8 mouse cellular contexts compared by ENCODE assay signal in genomic region chr12:86897769-86898273, GRCm38 (mm10). TPM values are rescaled to one million over a fixed set of nuclear protein-coding genes. Genes with fewer than 3 reads are reported as not detected.
A peak's percentile ranks its signal among the peaks of the same experiment; 100 is the strongest.
DNase-seq lines count a peak whose midpoint lies in the region; ATAC-seq lines count a peak whose summit lies in the region.

No protein-coding gene starts in this region.

- no peak overlapping the region for H3K4me2 ChIP-seq in kidney, embryonic 14.5 days (replicated peaks; ENCODE audit: low read depth, low read length)
- H3K4me2 ChIP-seq in heart, embryonic 14.5 days (ENCODE audit: low read length): peak overlapping the region; percentile 76

- DNase-seq in kidney, postnatal 14 days: no peak
- DNase-seq in adipocyte (ENCODE audit: low spot score): peak; percentile 50
- no peak for DNase-seq in midbrain, embryonic 10.5 days (ENCODE audit: low spot score)
- no peak for DNase-seq in frontal cortex, postnatal 36 days (ENCODE audit: low spot score in 2 of 2)
- DNase-seq in right cerebral cortex, postnatal 4 days: no peak
- no peak for DNase-seq in cerebellum, postnatal 14 days

- peaks cover 67% of the 10 kb centered on the region for H3K4me1 ChIP-seq in kidney, embryonic 14.5 days (ENCODE audit: control insufficient read depth, insufficient read depth, low read length)
- H3K4me1 ChIP-seq in heart, embryonic 14.5 days (ENCODE audit: control insufficient read depth in 2 of 2, insufficient read depth in 2 of 2, low read length in 2 of 2): peaks cover 48 to 74% of the 10 kb centered on the region in 2 experiments
- H3K4me1 ChIP-seq in midbrain, embryonic 10.5 days: peaks cover 76% of the 10 kb centered on the region

- no peaks in the 10 kb centered on the region for H3K36me3 ChIP-seq in kidney, embryonic 14.5 days (ENCODE audit: control insufficient read depth, insufficient read depth, low read length)
- H3K36me3 ChIP-seq in heart, embryonic 14.5 days (ENCODE audit: control insufficient read depth, insufficient read depth, low read length): no peaks in the 10 kb centered on the region
- H3K36me3 ChIP-seq in midbrain, embryonic 10.5 days: no peaks in the 10 kb centered on the region

- peak overlapping the region; percentile 97; the same call in 1 of the 2 replicates for H3K27ac ChIP-seq in kidney, embryonic 14.5 days (ENCODE audit: low read depth, low read length)
- peak overlapping the region; percentile 87 to 98 for H3K27ac ChIP-seq in heart, embryonic 14.5 days (replicated peaks in 1 of 2; ENCODE audit: control insufficient read depth in 1 of 2, insufficient read depth in 1 of 2, low read depth in 2 of 2, low read length in 2 of 2)
- H3K27ac ChIP-seq in midbrain, embryonic 10.5 days (replicated peaks): peak overlapping the region; percentile 94

- no peaks in the 10 kb centered on the region for H3K9me3 ChIP-seq in kidney, embryonic 14.5 days (ENCODE audit: control insufficient read depth, low read length)
- no peaks in the 10 kb centered on the region for H3K9me3 ChIP-seq in heart, embryonic 14.5 days (ENCODE audit: control insufficient read depth, low read length)
- no peaks in the 10 kb centered on the region for H3K9me3 ChIP-seq in midbrain, embryonic 10.5 days (replicated peaks)

- H3K9ac ChIP-seq in kidney, embryonic 14.5 days (ENCODE audit: low read depth, low read length): no peak overlapping the region
- peak overlapping the region; percentile 66 for H3K9ac ChIP-seq in heart, embryonic 14.5 days (ENCODE audit: low read length)

- no peak overlapping the region for H3K4me3 ChIP-seq in kidney, embryonic 14.5 days (ENCODE audit: low read length)
- H3K4me3 ChIP-seq in heart, embryonic 14.5 days (ENCODE audit: control insufficient read depth in 1 of 2, insufficient read depth in 1 of 2, low read depth in 1 of 2, low read length in 2 of 2): no peak overlapping the region
- H3K4me3 ChIP-seq in midbrain, embryonic 10.5 days: no peak overlapping the region

- WGBS in kidney, embryonic 14.5 days: 63% methylated on average over 7 of the region's 7 CpGs
- 38% methylated on average over 7 of the region's 7 CpGs for WGBS in heart, embryonic 14.5 days
- 50% methylated on average over 7 of the region's 7 CpGs for WGBS in midbrain, embryonic 10.5 days

- no peak for ATAC-seq in kidney, embryonic 14.5 days (ENCODE audit: low FRiP score, low TSS enrichment)
- no peak for ATAC-seq in heart, embryonic 14.5 days (ENCODE audit: insufficient number of reproducible peaks, insufficient read depth, low FRiP score, low read depth)

- H3K27me3 ChIP-seq in kidney, embryonic 14.5 days (ENCODE audit: control insufficient read depth, insufficient read depth, low read length): no peaks in the 10 kb centered on the region
- no peaks in the 10 kb centered on the region for H3K27me3 ChIP-seq in heart, embryonic 14.5 days (ENCODE audit: control insufficient read depth, insufficient read depth, low read length)
- 0 out of 2 replicates have a peak, but pooled peaks cover 4% of the 10 kb centered on the region for H3K27me3 ChIP-seq in midbrain, embryonic 10.5 days (ENCODE audit: low read depth, poor library complexity, severe bottlenecking)

RNA-seq across cellular contexts. Expression of gene Irf2bpl, which starts 13.2 kb away (rescaled TPM):
- polyA plus RNA-seq in kidney, embryonic 14.5 days (2014; fragmentation: Nextera tagmentation; extraction: Ambion mirVana): 25.8 and 34.8 TPM in 2 replicates
- 32.8 and 36.1 TPM in 2 replicates for polyA plus RNA-seq in heart, embryonic 14.5 days (2014; fragmentation: Nextera tagmentation; extraction: Ambion mirVana)
- polyA plus RNA-seq in midbrain, embryonic 10.5 days (2016; fragmentation: Nextera tagmentation; extraction: Ambion mirVana): 28.6 and 39.6 TPM in 2 replicates

RNA-seq across cellular contexts. Expression of gene Cipc, which starts 49.0 kb away (rescaled TPM):
- polyA plus RNA-seq in kidney, embryonic 14.5 days (2014; fragmentation: Nextera tagmentation; extraction: Ambion mirVana): 12.6 and 30.4 TPM in 2 replicates
- 26.6 and 27.1 TPM in 2 replicates for polyA plus RNA-seq in heart, embryonic 14.5 days (2014; fragmentation: Nextera tagmentation; extraction: Ambion mirVana)
- 33.2 and 35.5 TPM in 2 replicates for polyA plus RNA-seq in midbrain, embryonic 10.5 days (2016; fragmentation: Nextera tagmentation; extraction: Ambion mirVana)
